Mouse (Mus musculus): ENCODE results near the gene Enpp1. TPM values are rescaled to one million over a fixed set of nuclear protein-coding genes. Genes with fewer than 3 reads are reported as not detected.
A peak's percentile ranks its signal among the peaks of the same experiment; 100 is the strongest.

The Enpp1 gene
- polyA plus RNA-seq, 2 experiments: 0.52 to 2.3 TPM

DNA sequence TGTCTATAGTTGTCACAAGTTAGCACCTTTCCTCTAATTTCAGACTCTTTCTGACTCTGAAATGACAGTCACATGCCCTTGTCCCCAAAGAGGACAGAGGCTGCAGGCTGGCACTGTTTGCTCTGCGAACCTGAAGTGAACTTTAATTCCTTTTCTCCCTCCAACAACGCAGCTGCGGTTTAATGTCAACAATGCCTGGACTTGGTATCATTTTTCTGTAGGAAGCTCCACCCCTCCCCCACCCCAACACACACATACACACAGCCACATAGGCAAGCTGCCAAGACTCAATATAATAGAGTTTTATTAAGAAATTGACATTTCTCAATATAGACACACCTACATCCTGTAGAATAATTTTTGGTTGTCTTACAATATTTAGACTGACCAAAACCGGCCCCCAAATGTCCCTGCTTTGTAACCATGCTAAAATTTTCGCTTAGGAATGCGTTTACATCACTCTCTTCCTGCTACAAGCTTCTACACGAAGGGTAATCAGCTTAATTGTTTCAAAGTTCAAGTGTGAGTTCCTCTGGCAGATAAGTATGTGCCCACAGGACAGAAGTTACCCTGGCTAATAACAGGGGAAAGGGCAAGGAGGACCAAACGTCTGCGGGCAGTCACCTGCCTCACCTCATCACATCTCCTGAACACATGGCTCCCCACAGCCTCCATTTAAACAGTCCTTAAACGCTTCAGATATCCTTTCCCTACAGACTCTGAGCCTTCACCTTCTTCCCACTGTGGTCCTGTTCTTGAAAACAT lies 73.5 kb downstream of the Enpp1 start:
- Histone ChIP-seq H3K27me3 (ENCODE audit: control insufficient read depth, insufficient read depth, low read length) (no peaks in the 10 kb centered on the region), H3K9me3 (ENCODE audit: control insufficient read depth, low read length) (no peaks in the 10 kb centered on the region), H3K36me3 (replicated peaks; ENCODE audit: control insufficient read depth, insufficient read depth, low read depth) (no peaks in the 10 kb centered on the region), H3K4me1 (replicated peaks; ENCODE audit: control insufficient read depth in 2 of 2, insufficient read depth in 2 of 2, low read length in 1 of 2) (peaks cover 11 to 24% of the 10 kb centered on the region in 2 experiments), H3K4me3 (ENCODE audit: insufficient read depth in 1 of 2, low read depth in 2 of 2, low read length in 2 of 2) (no peak overlapping the region), H3K9ac (replicated peaks) (no peak overlapping the region), H3K4me2 (ENCODE audit: low read depth) (no peak overlapping the region), H3K27ac (no peak overlapping the region)
- no peak for DNase-seq (ENCODE audit: low read depth in 3 of 3, low spot score in 3 of 3)
- ATAC-seq (ENCODE audit: insufficient read depth): peak; percentile 14; the same call in 1 of the 2 replicates
- TF ChIP-seq EP300 (IDR thresholded peaks at IDR 0.05; ENCODE audit: low read depth) (no peak), CTCF (IDR thresholded peaks at IDR 0.05; ENCODE audit: low read depth) (no peak)
- WGBS (ENCODE audit: insufficient replicate concordance): 41% methylated on average over 10 of the region's 10 CpGs

DNA sequence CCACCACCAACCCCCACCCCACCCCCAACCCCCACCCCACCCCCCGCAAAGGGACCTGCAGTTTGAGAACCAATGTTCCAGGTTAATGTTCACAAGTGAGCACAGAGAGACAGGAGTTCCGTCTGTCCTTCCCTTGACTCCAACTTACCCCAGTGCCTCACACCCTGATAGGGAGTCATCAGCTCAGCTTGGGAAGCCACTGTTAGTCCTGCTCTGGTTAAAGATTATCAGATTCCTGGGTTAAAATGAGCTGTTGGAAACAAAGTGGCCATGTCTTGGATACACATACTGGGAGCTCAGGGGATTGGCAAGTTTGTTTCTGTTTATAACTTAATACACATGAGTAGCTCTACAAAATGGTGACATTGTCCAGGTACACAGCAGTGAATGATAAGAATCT lies 75.0 kb downstream of the Enpp1 start:
- DNase-seq (ENCODE audit: low read depth in 3 of 3, low spot score in 3 of 3) (no peak), ATAC-seq (ENCODE audit: insufficient read depth) (0 out of 2 replicates have a peak, but pooled peaks have one; percentile 32)
- TF ChIP-seq EP300 (IDR thresholded peaks at IDR 0.05; ENCODE audit: low read depth): no peak
- no peak for TF ChIP-seq CTCF (IDR thresholded peaks at IDR 0.05; ENCODE audit: low read depth)
- Histone ChIP-seq H3K36me3 (replicated peaks; ENCODE audit: control insufficient read depth, insufficient read depth, low read depth) (no peaks in the 10 kb centered on the region), H3K27me3 (ENCODE audit: control insufficient read depth, insufficient read depth, low read length) (no peaks in the 10 kb centered on the region), H3K4me2 (ENCODE audit: low read depth) (no peak overlapping the region), H3K27ac (no peak overlapping the region), H3K4me3 (ENCODE audit: insufficient read depth in 1 of 2, low read depth in 2 of 2, low read length in 2 of 2) (no peak overlapping the region), H3K4me1 (replicated peaks; ENCODE audit: control insufficient read depth in 2 of 2, insufficient read depth in 2 of 2, low read length in 1 of 2) (peaks cover 11 to 24% of the 10 kb centered on the region in 2 experiments), H3K9ac (replicated peaks) (no peak overlapping the region), H3K9me3 (ENCODE audit: control insufficient read depth, low read length) (no peaks in the 10 kb centered on the region)
- WGBS (ENCODE audit: insufficient replicate concordance): 66% methylated on average over 2 of the region's 2 CpGs

DNA sequence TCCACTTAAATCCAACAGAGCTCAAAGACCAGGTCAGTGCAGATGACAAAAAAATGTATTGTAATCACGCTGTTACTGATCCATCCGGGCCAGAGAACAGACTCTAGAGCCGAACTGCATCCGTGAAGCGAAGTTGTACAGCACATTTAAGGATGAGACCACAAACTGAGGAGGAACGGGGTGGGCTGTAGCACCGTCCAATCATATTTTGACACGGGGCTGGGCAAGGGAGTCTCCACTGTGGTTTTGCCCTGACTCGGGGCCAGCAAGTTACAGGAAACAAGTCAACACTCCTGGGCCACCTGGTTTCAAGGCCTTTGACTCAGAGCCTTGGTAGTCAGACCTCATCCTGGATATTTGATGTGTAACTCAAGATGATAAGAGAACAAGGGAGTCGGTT lies 76.1 kb downstream of the Enpp1 start:
- 18% methylated on average over 10 of the region's 10 CpGs for WGBS (ENCODE audit: insufficient replicate concordance)
- no peaks in the 10 kb centered on the region for H3K27me3 ChIP-seq (ENCODE audit: control insufficient read depth, insufficient read depth, low read length)
- DNase-seq (ENCODE audit: low read depth in 3 of 3, low spot score in 3 of 3) (no peak), ATAC-seq (ENCODE audit: insufficient read depth) (no peak)
- TF ChIP-seq CTCF (IDR thresholded peaks at IDR 0.05; ENCODE audit: low read depth) (no peak), EP300 (IDR thresholded peaks at IDR 0.05; ENCODE audit: low read depth) (no peak)
- no peaks in the 10 kb centered on the region for H3K36me3 ChIP-seq (replicated peaks; ENCODE audit: control insufficient read depth, insufficient read depth, low read depth)
- peaks cover 11 to 22% of the 10 kb centered on the region in 2 experiments for H3K4me1 ChIP-seq (replicated peaks; ENCODE audit: control insufficient read depth in 2 of 2, insufficient read depth in 2 of 2, low read length in 1 of 2)
- H3K4me3 ChIP-seq (ENCODE audit: insufficient read depth in 1 of 2, low read depth in 2 of 2, low read length in 2 of 2): no peak overlapping the region
- H3K9ac ChIP-seq (replicated peaks): no peak overlapping the region
- H3K9me3 ChIP-seq (ENCODE audit: control insufficient read depth, low read length): no peaks in the 10 kb centered on the region
- H3K4me2 ChIP-seq (ENCODE audit: low read depth): peak overlapping the region; percentile 17
- no peak overlapping the region for H3K27ac ChIP-seq

DNA sequence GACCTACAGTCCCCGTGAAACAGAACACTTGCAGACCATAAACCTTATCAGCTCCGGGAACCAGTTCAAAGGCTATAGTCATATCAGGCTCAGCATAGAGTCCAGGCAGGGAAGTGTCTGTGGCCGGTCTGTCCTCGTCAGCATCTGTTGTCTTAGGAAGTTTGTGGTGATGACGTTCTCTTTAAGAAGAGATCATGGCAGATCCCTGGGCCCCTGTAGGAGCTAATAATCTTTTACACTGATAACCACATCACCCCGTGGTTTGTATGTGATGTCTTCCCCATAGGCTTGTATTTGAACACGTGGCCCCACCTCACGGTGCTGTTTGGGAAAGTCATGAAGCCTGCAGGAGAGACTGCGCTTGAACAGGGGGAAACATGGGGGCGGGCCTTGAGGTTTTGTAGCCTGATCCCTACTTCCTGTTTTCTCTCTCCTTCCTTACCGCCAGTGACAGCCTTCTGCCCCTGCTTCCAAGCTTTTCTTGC lies 76.6 kb downstream of the Enpp1 start:
- Histone ChIP-seq H3K27ac (no peak overlapping the region; the same call in 1 of the 2 replicates), H3K4me1 (replicated peaks; ENCODE audit: control insufficient read depth in 2 of 2, insufficient read depth in 2 of 2, low read length in 1 of 2) (peaks cover 11 to 22% of the 10 kb centered on the region in 2 experiments), H3K4me2 (ENCODE audit: low read depth) (peak overlapping the region; percentile 17), H3K27me3 (ENCODE audit: control insufficient read depth, insufficient read depth, low read length) (no peaks in the 10 kb centered on the region), H3K36me3 (replicated peaks; ENCODE audit: control insufficient read depth, insufficient read depth, low read depth) (no peaks in the 10 kb centered on the region), H3K4me3 (ENCODE audit: insufficient read depth in 1 of 2, low read depth in 2 of 2, low read length in 2 of 2) (no peak overlapping the region), H3K9ac (replicated peaks) (no peak overlapping the region), H3K9me3 (ENCODE audit: control insufficient read depth, low read length) (no peaks in the 10 kb centered on the region)
- ATAC-seq (ENCODE audit: insufficient read depth): peak; percentile 33; the same call in 1 of the 2 replicates
- TF ChIP-seq EP300 (IDR thresholded peaks at IDR 0.05; ENCODE audit: low read depth) (no peak), CTCF (IDR thresholded peaks at IDR 0.05; ENCODE audit: low read depth) (no peak)
- no peak for DNase-seq (ENCODE audit: low read depth in 3 of 3, low spot score in 3 of 3)
- WGBS (ENCODE audit: insufficient replicate concordance): 5% methylated on average over 11 of the region's 11 CpGs

DNA sequence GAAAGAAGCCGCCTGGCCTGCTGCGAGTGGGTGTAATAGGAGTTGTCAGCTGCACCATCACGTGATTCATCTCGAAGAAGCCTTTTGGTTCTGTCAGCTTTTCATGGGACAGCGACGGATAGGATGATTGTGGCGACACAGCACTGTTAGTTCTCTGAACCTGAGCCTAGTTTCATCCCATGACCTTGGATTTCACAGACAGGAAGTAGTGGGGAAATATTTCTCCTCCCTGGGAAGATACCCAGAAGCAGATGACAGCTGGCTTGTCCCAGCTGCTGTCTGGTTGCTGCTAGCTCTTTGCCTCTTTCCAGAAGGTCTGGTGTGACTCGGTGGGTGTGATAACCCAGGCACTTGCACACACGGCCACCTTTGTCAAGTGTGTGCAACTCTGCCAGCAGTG lies 77.7 kb downstream of the Enpp1 start:
- no peak overlapping the region for H3K27ac ChIP-seq
- no peak overlapping the region for H3K4me3 ChIP-seq (ENCODE audit: insufficient read depth in 1 of 2, low read depth in 2 of 2, low read length in 2 of 2)
- H3K36me3 ChIP-seq (replicated peaks; ENCODE audit: control insufficient read depth, insufficient read depth, low read depth): no peaks in the 10 kb centered on the region
- ATAC-seq (ENCODE audit: insufficient read depth): no peak
- H3K27me3 ChIP-seq (ENCODE audit: control insufficient read depth, insufficient read depth, low read length): no peaks in the 10 kb centered on the region
- no peak overlapping the region for H3K4me2 ChIP-seq (ENCODE audit: low read depth)
- H3K9ac ChIP-seq (replicated peaks): no peak overlapping the region
- 51% methylated on average over 9 of the region's 9 CpGs for WGBS (ENCODE audit: insufficient replicate concordance)
- DNase-seq (ENCODE audit: low read depth in 3 of 3, low spot score in 3 of 3): no peak
- H3K4me1 ChIP-seq (replicated peaks; ENCODE audit: control insufficient read depth in 2 of 2, insufficient read depth in 2 of 2, low read length in 1 of 2): peaks cover 11 to 25% of the 10 kb centered on the region in 2 experiments
- no peaks in the 10 kb centered on the region for H3K9me3 ChIP-seq (ENCODE audit: control insufficient read depth, low read length)
- no peak; the same call in 1 of the 2 replicates for TF ChIP-seq EP300 (IDR thresholded peaks at IDR 0.05; ENCODE audit: low read depth)
- TF ChIP-seq CTCF (IDR thresholded peaks at IDR 0.05; ENCODE audit: low read depth): no peak
